Mouse (Mus musculus) cerebellum, adult 11 months (tissue): Measurements from ENCODE around the gene Herc3.
"Not testable (repeated sequence)": the region's sequence is repeated elsewhere in the genome, so short reads cannot be mapped to it uniquely, and the experiment has no call there.

Experiments used
- DNase-seq: peaks from one replicate; pipeline ENCODE4 v3.0.0; 2022

The Herc3 gene

GRCm38 (mm10) chr6:58831232-58832009 is at the start of gene Herc3:
TSS of gene Herc3 (plus strand) at chr6:58831465.
- DNase-seq = peak; percentile 86

- no peak for DNase-seq
These were observed 29.9 kb upstream of the Herc3 start for GRCm38 (mm10) chr6:58801394-58801793.

GRCm38 (mm10) chr6:58814381-58814780 is 16.9 kb upstream of the Herc3 start:
- DNase-seq = no peak

- DNase-seq = not testable (repeated sequence)
These were observed 14.2 kb upstream of the Herc3 start for GRCm38 (mm10) chr6:58817037-58817436.

GRCm38 (mm10) chr6:58825619-58826018 is 5.6 kb upstream of the Herc3 start:
- no peak for DNase-seq

GRCm38 (mm10) chr6:58826089-58826488 is 5.2 kb upstream of the Herc3 start:
- no peak for DNase-seq

GRCm38 (mm10) chr6:58828582-58828981 is 2.7 kb upstream of the Herc3 start:
- no peak for DNase-seq

GRCm38 (mm10) chr6:58830840-58831231 is 429 bp upstream of the Herc3 start:
- DNase-seq = no peak

- no peak for DNase-seq
These were observed 1.3 kb downstream of the Herc3 start for GRCm38 (mm10) chr6:58832591-58833018.

- no peak for DNase-seq
These were observed 3.2 kb downstream of the Herc3 start for GRCm38 (mm10) chr6:58834470-58834869.

- DNase-seq = no peak
These were observed 4.3 kb downstream of the Herc3 start for GRCm38 (mm10) chr6:58835591-58835990.

GRCm38 (mm10) chr6:58836476-58836875 is 5.2 kb downstream of the Herc3 start:
- DNase-seq = no peak

GRCm38 (mm10) chr6:58837917-58838316 is 6.7 kb downstream of the Herc3 start:
- no peak for DNase-seq

- no peak for DNase-seq
These were observed 9.9 kb downstream of the Herc3 start for GRCm38 (mm10) chr6:58841208-58841607.

- DNase-seq = no peak
These were observed 10.9 kb downstream of the Herc3 start for GRCm38 (mm10) chr6:58842186-58842585.

GRCm38 (mm10) chr6:58843580-58843979 is 12.3 kb downstream of the Herc3 start:
- DNase-seq = no peak

GRCm38 (mm10) chr6:58844188-58844822 is 13.0 kb downstream of the Herc3 start:
- no peak for DNase-seq

- no peak for DNase-seq
These were observed 15.8 kb downstream of the Herc3 start for GRCm38 (mm10) chr6:58846850-58847692.

- DNase-seq = no peak
These were observed 16.6 kb downstream of the Herc3 start for GRCm38 (mm10) chr6:58847836-58848235.

- no peak for DNase-seq
These were observed 18.1 kb downstream of the Herc3 start for GRCm38 (mm10) chr6:58849356-58849755.

GRCm38 (mm10) chr6:58855676-58856367 is 24.6 kb downstream of the Herc3 start:
- DNase-seq = no peak

GRCm38 (mm10) chr6:58856494-58856893 is 25.2 kb downstream of the Herc3 start:
- no peak for DNase-seq

GRCm38 (mm10) chr6:58859517-58859916 is 28.3 kb downstream of the Herc3 start:
- DNase-seq = no peak
